Mouse (Mus musculus) cerebellum, adult 2 months (tissue): ENCODE results near the gene A930002H24Rik.

Experiments
- CTCF ChIP-seq: fragments of 200-500 bp; IDR thresholded peaks from 2 replicates; pipeline ENCODE4 v1.5.1; 2011; ENCODE audit warnings: low read depth, mild to moderate bottlenecking, control low read depth, low read length, moderate library complexity, borderline replicate concordance; ENCODE audit not compliant: insufficient read depth
- POLR2A ChIP-seq: fragments of 200-500 bp; IDR thresholded peaks from 2 replicates; pipeline ENCODE4 v1.6.1; 2011; ENCODE audit warnings: low read length, control low read depth, borderline replicate concordance; ENCODE audit not compliant: insufficient read depth

GRCm38 (mm10) chr17:63849151-63849550 is 14.4 kb downstream of the A930002H24Rik start:
- TF ChIP-seq CTCF (no peak), POLR2A (no peak)
